Mouse (Mus musculus): ENCODE measurements around the gene Tyw1.

Tyw1 gene

GRCm38 (mm10) chr5:130264433-130265005 is 9.1 kb downstream of the Tyw1 start:
- no peak for DNase-seq (ENCODE audit: low spot score)

GRCm38 (mm10) chr5:130266651-130267050 is 11.2 kb downstream of the Tyw1 start:
- no peak for DNase-seq (ENCODE audit: low spot score)

GRCm38 (mm10) chr5:130267316-130267715 is 11.9 kb downstream of the Tyw1 start:
- no peak for DNase-seq (ENCODE audit: low spot score)

GRCm38 (mm10) chr5:130268976-130269375 is 13.6 kb downstream of the Tyw1 start:
- no peak for DNase-seq (ENCODE audit: low spot score)

GRCm38 (mm10) chr5:130272344-130272743 is 16.9 kb downstream of the Tyw1 start:
- no peak for DNase-seq (ENCODE audit: low spot score)

GRCm38 (mm10) chr5:130273046-130273445 is 17.6 kb downstream of the Tyw1 start:
- DNase-seq (ENCODE audit: low spot score) = no peak

- DNase-seq (ENCODE audit: low spot score) = no peak
These were observed 20.1 kb downstream of the Tyw1 start for GRCm38 (mm10) chr5:130275509-130275908.

GRCm38 (mm10) chr5:130278011-130278472 is 22.6 kb downstream of the Tyw1 start:
- no peak for DNase-seq (ENCODE audit: low spot score)

GRCm38 (mm10) chr5:130283079-130283732 is 27.8 kb downstream of the Tyw1 start:
- no peak for DNase-seq (ENCODE audit: low spot score)

- no peak for DNase-seq (ENCODE audit: low spot score)
These were observed 32.7 kb downstream of the Tyw1 start for GRCm38 (mm10) chr5:130288106-130288505.

- DNase-seq (ENCODE audit: low spot score) = no peak
These were observed 34.8 kb downstream of the Tyw1 start for GRCm38 (mm10) chr5:130290242-130290641.

- no peak for DNase-seq (ENCODE audit: low spot score)
These were observed 35.4 kb downstream of the Tyw1 start for GRCm38 (mm10) chr5:130290775-130291174.

GRCm38 (mm10) chr5:130292976-130293375 is 37.6 kb downstream of the Tyw1 start:
- no peak for DNase-seq (ENCODE audit: low spot score)

- DNase-seq (ENCODE audit: low spot score) = no peak
These were observed 38.5 kb downstream of the Tyw1 start for GRCm38 (mm10) chr5:130293941-130294340.

GRCm38 (mm10) chr5:130294598-130294997 is 39.2 kb downstream of the Tyw1 start:
- DNase-seq (ENCODE audit: low spot score) = no peak

- DNase-seq (ENCODE audit: low spot score) = no peak
These were observed 40.7 kb downstream of the Tyw1 start for GRCm38 (mm10) chr5:130296071-130296470.

- DNase-seq (ENCODE audit: low spot score) = no peak
These were observed 43.5 kb downstream of the Tyw1 start for GRCm38 (mm10) chr5:130298831-130299460.

GRCm38 (mm10) chr5:130299526-130299925 is 44.1 kb downstream of the Tyw1 start:
- DNase-seq (ENCODE audit: low spot score) = no peak

GRCm38 (mm10) chr5:130303611-130304010 is 48.2 kb downstream of the Tyw1 start:
- no peak for DNase-seq (ENCODE audit: low spot score)

GRCm38 (mm10) chr5:130307921-130308320 is 52.5 kb downstream of the Tyw1 start:
- DNase-seq (ENCODE audit: low spot score) = no peak

- DNase-seq (ENCODE audit: low spot score) = no peak
These were observed 54.7 kb downstream of the Tyw1 start for GRCm38 (mm10) chr5:130310077-130310476.

GRCm38 (mm10) chr5:130310827-130311226 is 55.4 kb downstream of the Tyw1 start:
- no peak for DNase-seq (ENCODE audit: low spot score)

- no peak for DNase-seq (ENCODE audit: low spot score)
These were observed 58.1 kb downstream of the Tyw1 start for GRCm38 (mm10) chr5:130313488-130313887.
